Mouse (Mus musculus) gastrocnemius, postnatal 25 days (tissue): ENCODE results near the gene Clca3a1. TPM values are rescaled to one million over a fixed set of nuclear protein-coding genes. Genes with fewer than 3 reads are reported as not detected.
A peak's percentile ranks its signal among the peaks of the same experiment; 100 is the strongest.
"Not testable (repeated sequence)": the region's sequence is repeated elsewhere in the genome, so short reads cannot be mapped to it uniquely, and the experiment has no call there.

Experiments used
- DNase-seq: peaks from one replicate; pipeline ENCODE4 v3.0.0; 2022
- long read RNA-seq, 2 experiments: library from polyadenylated mRNA; stranded (forward); transcript quantifications; one replicate each; pipeline ENCODE4 v2.0.0; 2021
- total RNA-seq, 2 experiments: library from RNA; stranded (reverse); gene quantifications; 1 replicate in 1 of 2; 2 replicates in 1 of 2; pipeline ENCODE4 v1.2.3; 2021

Clca3a1 gene
- total RNA-seq: under 1 TPM in 1 of 2 experiments, not detected in 1; 0.40 TPM
- long read RNA-seq, experiment 1: 0 reads
- long read RNA-seq, experiment 2: 0 reads

GRCm38 (mm10) chr3:144760592-144761309, at the start of gene Clca3a1:
TSS of gene Clca3a1 (minus strand) at chr3:144760977.
- no peak for DNase-seq

DNA sequence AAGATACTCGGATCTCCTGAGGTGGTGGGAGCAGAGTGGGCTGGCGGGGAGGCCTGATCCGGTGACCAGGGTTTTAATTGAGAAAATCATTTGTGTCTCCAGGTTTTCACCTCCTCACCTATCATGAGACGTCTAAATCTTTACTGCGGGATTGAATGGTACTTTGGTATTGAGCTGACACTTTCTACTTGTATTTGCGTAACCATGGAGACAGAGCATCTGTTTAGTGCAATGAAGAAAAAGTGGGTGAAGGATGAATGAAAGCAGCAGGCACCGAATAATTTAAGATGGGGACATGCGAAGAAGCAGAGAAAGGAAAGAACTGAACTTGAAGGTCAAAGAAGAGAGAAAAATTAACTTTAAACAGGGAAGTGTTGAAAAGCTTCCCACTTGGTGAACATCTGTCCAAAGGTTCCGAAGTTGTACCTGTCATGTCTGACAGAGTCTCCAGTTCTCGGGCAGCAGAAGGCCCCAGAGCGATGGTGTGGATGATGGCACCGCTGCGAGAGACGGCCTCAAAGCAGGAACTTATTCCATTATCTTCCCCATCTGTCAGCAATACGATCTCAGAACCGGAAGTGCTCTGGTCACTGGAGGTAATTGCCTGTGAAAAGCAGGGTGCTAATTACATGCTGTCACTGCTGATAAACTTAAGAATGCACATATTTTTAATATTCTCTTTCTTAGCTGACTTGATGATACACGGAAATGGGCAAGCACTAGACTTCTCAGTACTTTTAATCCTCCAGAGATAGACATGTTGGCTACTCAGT, 47.6 kb upstream of the Clca3a1 start:
- not testable (repeated sequence) for DNase-seq

DNA sequence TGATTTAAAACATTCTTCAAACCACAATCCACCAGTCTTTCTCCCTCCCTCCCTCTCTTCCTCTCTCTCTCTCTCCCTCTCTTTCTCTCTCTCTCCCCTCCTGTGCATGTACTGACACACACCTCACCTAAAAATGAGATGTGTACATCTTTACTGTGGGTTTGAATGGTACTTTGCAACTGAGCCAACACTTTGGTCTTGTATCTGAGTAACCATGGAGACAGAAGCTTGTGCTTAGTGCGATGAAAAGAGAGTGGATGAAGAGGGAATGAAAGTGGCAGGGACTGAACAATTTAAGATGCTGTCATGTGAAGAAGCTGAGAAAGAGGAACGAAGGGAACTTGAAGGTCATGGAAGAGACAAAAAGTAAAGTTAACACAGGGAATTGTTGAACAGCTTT, 45.8 kb upstream of the Clca3a1 start:
- DNase-seq: not testable (repeated sequence)

GRCm38 (mm10) chr3:144801861-144802260, 41.1 kb upstream of the Clca3a1 start:
- no peak for DNase-seq

DNA sequence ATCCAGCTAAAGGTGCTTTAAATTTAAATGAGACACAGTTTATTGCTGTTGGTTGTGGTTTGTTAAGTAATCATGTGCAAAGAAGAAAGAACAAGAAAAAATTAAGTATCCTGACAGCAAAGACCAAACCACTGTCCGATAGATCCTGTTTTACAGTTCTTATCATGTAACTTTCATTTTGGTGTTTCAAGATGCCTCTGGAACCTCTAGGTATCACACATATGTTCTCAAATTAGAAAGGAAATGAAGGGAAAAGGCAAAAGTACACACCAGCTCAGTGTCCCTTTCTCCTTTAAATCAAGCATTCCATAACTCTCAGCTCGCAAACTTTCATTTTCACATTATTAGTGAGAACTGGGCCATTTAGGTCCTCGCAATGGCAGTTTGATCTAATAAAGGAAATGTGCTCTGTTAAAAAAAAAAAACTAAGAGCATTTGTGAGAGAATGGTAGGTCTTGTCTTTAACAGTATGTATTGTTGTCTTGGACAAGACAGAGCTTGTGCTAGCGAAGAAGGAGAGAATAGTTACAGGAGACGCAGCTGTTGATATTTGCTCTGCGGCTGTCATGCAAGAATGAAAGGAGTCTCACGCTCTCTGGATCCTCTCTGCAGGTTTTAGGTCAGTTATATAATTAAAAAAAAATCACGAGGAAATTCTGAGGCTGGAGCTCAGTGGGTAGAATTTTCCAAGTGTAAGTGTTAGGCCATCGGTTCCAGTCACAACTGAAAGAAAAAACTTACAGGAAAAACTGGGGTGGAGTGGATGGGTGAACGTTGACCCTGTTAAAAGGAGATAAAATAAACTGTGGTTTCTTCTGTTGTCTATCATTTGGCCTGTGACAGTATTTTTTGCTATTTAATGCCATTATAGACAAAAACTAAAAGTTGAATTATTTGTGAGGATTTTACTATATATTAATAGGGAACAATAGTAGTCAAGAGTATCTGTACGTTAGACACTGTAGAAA, 24.7 kb upstream of the Clca3a1 start:
- no peak for DNase-seq

GRCm38 (mm10) chr3:144765161-144765560, 4.4 kb upstream of the Clca3a1 start:
- no peak for DNase-seq

GRCm38 (mm10) chr3:144761454-144761853, 677 bp upstream of the Clca3a1 start:
- no peak for DNase-seq

- no peak for DNase-seq
These were observed 1.1 kb downstream of the Clca3a1 start for GRCm38 (mm10) chr3:144759719-144760118.

GRCm38 (mm10) chr3:144756103-144756502, 4.7 kb downstream of the Clca3a1 start:
- not testable (repeated sequence) for DNase-seq

DNA sequence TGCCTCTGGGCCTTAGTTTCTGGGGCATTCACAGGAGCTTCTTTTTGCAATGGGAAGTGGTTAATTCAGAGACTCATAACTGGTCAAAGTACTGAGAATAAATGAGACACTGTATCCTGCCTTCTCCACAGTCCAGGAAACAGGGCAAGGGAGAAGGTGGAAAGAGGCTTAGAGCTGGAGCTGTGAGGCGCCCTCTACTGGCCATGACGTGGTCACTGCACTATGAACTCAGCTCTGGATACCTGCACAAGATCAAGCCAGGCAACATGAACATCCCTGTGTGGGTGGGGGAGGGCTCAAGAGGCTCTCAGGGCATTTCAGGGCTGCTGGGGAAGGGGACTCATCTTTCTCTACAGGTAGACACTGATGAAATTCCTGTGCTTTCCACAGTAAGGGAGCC, 7.7 kb downstream of the Clca3a1 start:
- no peak for DNase-seq

DNA sequence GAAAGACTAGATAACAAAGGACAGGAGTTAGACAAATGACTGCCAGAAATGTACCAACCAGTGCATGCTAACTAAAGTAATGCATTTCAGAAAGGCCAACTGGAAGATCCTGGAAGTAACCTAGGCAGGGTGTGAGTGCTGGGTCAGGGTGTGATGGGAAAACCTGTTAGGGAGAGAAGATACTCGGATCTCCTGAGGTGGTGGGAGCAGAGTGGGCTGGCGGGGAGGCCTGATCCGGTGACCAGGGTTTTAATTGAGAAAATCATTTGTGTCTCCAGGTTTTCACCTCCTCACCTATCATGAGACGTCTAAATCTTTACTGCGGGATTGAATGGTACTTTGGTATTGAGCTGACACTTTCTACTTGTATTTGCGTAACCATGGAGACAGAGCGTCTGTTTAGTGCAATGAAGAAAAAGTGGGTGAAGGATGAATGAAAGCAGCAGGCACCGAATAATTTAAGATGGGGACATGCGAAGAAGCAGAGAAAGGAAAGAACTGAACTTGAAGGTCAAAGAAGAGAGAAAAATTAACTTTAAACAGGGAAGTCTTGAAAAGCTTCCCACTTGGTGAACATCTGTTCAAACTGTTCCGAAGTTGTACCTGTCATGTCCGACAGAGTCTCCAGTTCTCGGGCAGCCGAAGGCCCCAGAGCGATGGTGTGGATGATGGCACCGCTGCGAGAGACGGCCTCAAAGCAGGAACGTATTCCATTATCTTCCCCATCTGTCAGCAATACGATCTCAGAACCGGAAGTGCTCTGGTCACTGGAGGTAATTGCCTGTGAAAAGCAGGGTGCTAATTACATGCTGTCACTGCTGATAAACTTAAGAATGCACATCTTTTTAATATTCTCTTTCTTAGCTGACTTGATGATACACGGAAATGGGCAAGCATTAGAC, 11.5 kb downstream of the Clca3a1 start:
- DNase-seq: not testable (repeated sequence)

DNA sequence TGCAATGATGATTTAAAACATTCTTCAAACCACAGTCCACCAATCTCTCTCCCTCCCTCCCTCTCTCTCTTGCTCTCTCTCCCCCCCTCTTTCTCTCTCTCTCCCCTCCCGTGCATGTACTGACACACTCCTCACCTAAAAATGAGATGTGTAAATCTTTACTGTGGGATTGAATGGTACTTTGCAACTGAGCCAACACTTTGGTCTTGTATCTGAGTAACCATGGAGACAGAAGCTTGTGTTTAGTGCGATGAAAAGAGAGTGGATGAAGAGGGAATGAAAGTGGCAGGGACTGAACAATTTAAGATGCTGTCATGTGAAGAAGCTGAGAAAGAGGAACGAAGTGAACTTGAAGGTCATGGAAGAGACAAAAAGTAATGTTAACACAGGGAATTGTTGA, 13.1 kb downstream of the Clca3a1 start:
- DNase-seq: not testable (repeated sequence)

GRCm38 (mm10) chr3:144738396-144738795, 22.4 kb downstream of the Clca3a1 start:
- DNase-seq: not testable (repeated sequence)

DNA sequence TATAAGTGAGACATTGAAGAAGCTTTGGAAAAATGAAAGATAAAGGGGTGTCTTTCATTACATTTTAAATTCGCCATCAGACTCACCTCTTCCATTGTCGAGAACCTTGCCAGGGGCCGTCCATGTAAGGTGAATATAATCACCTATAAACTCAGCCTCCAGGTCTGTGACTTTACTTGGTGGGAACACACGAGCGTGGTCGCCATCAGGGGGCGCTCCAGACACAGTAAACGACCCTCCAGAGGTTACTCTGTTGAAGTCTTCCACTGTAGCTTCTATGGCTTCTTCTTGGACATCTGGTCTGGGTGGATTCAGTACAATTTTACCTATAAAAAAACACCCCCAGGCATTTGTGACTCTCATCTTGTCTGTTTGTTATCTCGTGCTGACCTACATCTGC, 23.9 kb downstream of the Clca3a1 start:
- no peak for DNase-seq

- peak; percentile 17 for DNase-seq
These were observed 37.3 kb downstream of the Clca3a1 start for GRCm38 (mm10) chr3:144723455-144723854.

GRCm38 (mm10) chr3:144722566-144722965, 38.2 kb downstream of the Clca3a1 start:
- DNase-seq: not testable (repeated sequence)

GRCm38 (mm10) chr3:144721860-144722256, 38.9 kb downstream of the Clca3a1 start:
- DNase-seq: no peak

GRCm38 (mm10) chr3:144721077-144721859, 39.5 kb downstream of the Clca3a1 start:
- DNase-seq: no peak

- peak; percentile 95 for DNase-seq
These were observed 40.7 kb downstream of the Clca3a1 start, which contains the start of gene Sh3glb1 for GRCm38 (mm10) chr3:144719901-144720747. TSS of gene Sh3glb1 (minus strand) at chr3:144720335.
